Mouse (Mus musculus) cortical plate, adult 2 months (tissue): ENCODE measurements around the gene Rasal1. TPM values are rescaled to one million over a fixed set of nuclear protein-coding genes. Genes with fewer than 3 reads are reported as not detected.
A peak's percentile ranks its signal among the peaks of the same experiment; 100 is the strongest.

Experiments used
- H3K27ac ChIP-seq: fragments of 200-500 bp; 2 replicates; pipeline ENCODE4 v1.5.1; 2012; ENCODE audit warnings: low read length, control low read depth, inconsistent platforms; ENCODE audit not compliant: insufficient read depth
- H3K4me1 ChIP-seq: fragments of 200-500 bp; 2 replicates; pipeline ENCODE4 v1.6.1; 2011; ENCODE audit warnings: low read length; ENCODE audit not compliant: control insufficient read depth, insufficient read depth
- H3K4me3 ChIP-seq: fragments of 200-500 bp; 2 replicates; pipeline ENCODE4 v1.5.1; 2011; ENCODE audit warnings: mild to moderate bottlenecking, low read length, control low read depth; ENCODE audit not compliant: insufficient read depth
- CTCF ChIP-seq: fragments of 200-500 bp; IDR thresholded peaks from 2 replicates; pipeline ENCODE4 v1.5.1; 2011; ENCODE audit warnings: mild to moderate bottlenecking, control low read depth, low read length; ENCODE audit not compliant: insufficient read depth; ENCODE audit errors: extremely low read depth
- POLR2A ChIP-seq: fragments of 200-500 bp; IDR thresholded peaks from 2 replicates; pipeline ENCODE4 v1.6.1; 2011; ENCODE audit warnings: mild to moderate bottlenecking, low read length, control low read depth; ENCODE audit not compliant: insufficient read depth; ENCODE audit errors: extremely low read depth
- polyA plus RNA-seq: library from polyadenylated mRNA; depleted of rRNA; stranded (reverse); fragments of >200 nt; gene quantifications from 2 replicates; pipeline ENCODE4 v1.2.3, GENCODE M21; 2012; rRNA removed

The Rasal1 gene
- polyA plus RNA-seq, 1 experiment: 88.7 TPM

DNA sequence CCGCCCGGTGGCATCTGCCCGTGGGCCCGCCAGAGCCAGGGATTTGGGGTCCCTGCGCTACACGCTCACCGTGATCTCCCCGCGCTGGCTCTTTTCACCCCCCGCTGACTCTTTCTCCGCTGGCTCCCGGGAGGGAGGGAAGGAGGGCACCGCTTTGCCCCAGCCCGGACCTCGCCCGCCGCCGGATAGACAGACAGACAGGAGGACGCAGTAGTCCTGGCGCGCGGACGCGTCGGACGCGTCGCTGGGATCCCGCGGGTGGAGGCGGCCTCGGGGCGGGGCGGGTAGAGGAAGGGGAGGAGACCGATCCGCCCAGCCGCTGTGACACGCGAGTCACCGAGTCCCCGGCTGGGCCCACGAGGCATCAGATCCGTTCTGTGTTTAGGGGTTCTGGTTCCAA lies 62.8 kb downstream of the Rasal1 start:
- Histone ChIP-seq H3K4me3 (peak overlapping the region; percentile 86), H3K27ac (peak overlapping the region; percentile 84), H3K4me1 (no peaks in the 10 kb centered on the region; the same call in 1 of the 2 replicates)
- TF ChIP-seq POLR2A (peak; percentile 79), CTCF (no peak)

DNA sequence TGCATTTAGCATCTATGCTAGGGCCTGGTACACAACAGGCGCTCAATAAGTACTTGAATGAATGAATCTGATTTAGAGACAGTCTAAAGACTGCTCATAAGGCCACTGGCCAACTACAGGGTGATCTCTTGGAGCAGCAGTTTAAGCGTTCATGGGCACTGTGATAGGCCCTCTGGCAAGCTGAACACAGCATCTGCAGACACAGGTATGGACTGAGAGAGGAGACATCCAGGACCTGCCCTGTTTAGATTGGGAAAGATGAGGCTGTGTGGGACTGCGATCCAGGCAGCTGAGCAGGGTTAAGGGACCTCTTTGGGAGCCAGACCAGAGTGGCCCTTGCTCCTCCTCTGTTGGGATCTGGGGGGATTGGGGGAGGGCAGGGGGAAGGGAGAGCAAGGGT lies 63.2 kb downstream of the Rasal1 start, which contains the start of gene Dtx1:
Dtx1 (minus strand) TSS at position 101 of the 400 bp plus-strand sequence.
- Histone ChIP-seq H3K4me3 (peak within 1 kb of the TSS; percentile 86), H3K27ac (peak within 1 kb of the TSS; percentile 84), H3K4me1 (no peaks in the 10 kb centered on the region; the same call in 1 of the 2 replicates)
- TF ChIP-seq POLR2A (no peak), CTCF (no peak)

DNA sequence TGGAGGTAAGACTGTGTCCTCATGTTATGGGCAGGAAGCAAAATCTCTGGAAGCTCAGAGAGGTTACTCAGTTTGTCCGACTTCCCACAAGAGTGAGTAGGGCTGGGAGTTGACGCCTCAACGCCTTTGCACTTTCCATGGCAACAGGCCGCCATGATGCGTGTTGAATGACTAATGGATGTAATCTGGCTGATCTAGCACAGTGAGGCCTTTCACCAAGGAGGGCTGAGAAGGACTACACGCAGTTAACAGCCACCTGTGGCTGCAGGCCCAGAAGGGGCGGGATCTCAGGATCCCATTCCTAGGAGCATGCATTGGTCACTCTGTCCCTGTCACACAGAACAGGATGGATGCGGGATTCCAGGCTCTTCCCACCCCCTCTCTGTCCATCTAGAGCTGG lies 64.1 kb downstream of the Rasal1 start:
- Histone ChIP-seq H3K4me1 (no peaks in the 10 kb centered on the region; the same call in none of the 2 replicates), H3K27ac (no peak overlapping the region), H3K4me3 (no peak overlapping the region)
- TF ChIP-seq POLR2A (no peak), CTCF (no peak)

DNA sequence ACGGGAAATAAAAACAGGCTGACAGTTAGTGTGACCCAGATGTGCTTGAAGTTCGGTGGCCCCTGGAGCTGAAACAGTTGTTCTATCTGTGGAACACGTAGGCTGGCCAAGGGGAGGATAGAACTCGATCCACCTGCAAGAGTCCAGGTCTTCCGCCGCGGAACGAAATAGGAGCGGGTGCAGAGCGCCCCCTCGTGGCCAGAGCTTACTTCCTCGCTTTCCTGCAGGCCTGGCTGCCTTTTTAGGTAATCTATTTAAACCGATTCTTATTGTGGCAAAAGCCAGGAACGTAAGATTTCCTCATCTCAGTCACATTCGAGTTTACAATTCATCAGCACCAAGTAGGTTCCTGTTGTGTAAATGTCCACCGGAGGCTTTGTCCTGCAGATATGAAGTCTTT lies 65.7 kb downstream of the Rasal1 start:
- Histone ChIP-seq H3K4me3 (no peak overlapping the region), H3K27ac (no peak overlapping the region)

DNA sequence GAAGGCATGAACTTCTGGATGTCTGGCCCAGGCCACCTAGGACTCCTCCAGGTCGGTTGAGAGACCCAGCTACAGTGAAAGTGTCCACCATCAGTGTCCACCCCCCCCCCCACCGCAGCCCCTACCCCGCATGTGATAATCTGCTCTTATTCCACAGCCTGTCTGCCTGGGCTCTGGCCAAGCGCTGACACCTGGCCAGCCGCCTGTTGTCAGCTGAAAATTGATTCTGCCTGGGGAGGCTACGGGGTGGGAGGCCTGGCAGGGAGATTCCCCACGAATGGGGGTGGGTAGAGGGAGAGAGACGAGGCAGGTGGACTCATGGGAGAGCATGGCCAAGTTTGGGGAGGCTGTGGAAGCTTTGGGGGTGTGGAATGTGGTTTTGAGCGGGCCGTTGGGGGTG lies 68.5 kb downstream of the Rasal1 start:
- H3K27ac ChIP-seq: no peak overlapping the region
- no peaks in the 10 kb centered on the region; the same call in 1 of the 2 replicates for H3K4me1 ChIP-seq
- TF ChIP-seq CTCF (no peak), POLR2A (no peak)
- H3K4me3 ChIP-seq: no peak overlapping the region

More for the DNA sequence above, 65.7 kb downstream of the Rasal1 start:
- no peaks in the 10 kb centered on the region; the same call in 1 of the 2 replicates for H3K4me1 ChIP-seq
- no peak for TF ChIP-seq POLR2A
- peak; percentile 75 for TF ChIP-seq CTCF

DNA sequence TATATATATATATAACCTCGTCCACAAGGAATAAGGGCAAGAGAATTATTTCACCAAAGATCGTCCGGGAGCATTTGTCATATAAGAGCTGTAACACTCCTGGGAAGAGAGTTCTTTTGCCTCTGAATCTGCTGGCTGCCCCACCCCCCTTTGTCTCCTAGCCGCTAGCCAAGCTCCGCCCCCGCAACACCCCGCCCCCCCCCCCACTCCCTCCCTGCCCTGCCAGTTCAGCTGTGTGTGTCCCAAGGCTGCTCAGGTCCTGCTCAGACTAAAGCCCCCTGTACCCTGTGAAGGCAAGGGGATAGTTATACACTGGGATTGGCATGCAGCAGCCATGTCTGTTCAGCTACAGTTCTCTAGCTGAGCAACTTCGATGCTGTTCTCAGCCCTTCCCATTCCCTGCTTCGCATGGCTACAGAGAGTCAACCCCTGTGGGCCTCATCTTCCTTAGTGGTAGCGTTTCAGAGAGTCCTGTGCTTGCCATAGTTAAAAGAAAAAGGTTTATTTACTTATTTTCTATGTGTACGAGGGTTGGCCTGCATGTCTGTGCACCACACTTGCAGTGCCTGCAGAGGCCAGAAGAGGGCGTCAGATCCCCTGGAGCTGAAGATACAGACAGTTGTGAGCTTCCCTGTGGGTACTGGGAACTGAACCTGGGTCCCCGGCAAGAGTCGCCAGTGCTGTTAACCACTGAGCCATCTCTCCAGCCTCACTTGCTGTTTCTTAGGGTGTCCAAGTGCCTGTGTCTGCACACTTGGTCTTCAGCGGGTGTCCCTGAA lies 70.2 kb downstream of the Rasal1 start:
- Histone ChIP-seq H3K4me3 (no peak overlapping the region), H3K4me1 (no peaks in the 10 kb centered on the region; the same call in 1 of the 2 replicates), H3K27ac (no peak overlapping the region)
- TF ChIP-seq POLR2A (no peak), CTCF (no peak)

DNA sequence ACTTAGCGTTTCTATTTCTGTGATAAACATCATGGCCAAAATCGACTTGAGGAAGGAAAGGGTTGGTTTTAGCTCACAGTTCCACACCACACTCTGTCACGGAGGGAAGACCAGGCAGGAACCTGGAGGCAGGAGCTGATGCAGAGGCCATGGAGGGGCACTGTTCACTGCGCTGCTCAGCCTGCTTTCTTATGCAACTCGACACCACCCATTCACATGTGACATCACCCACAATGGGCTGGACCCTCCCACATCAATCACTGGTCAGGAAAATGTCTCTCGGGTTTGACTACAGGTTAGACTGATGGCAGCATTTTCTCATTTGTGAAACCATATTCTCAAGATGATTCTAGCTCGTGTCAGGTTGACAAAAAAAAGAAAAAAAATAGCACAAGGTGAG lies 72.4 kb downstream of the Rasal1 start:
- H3K4me3 ChIP-seq: no peak overlapping the region
- TF ChIP-seq POLR2A (no peak), CTCF (no peak)
- no peaks in the 10 kb centered on the region; the same call in 1 of the 2 replicates for H3K4me1 ChIP-seq
- H3K27ac ChIP-seq: no peak overlapping the region

DNA sequence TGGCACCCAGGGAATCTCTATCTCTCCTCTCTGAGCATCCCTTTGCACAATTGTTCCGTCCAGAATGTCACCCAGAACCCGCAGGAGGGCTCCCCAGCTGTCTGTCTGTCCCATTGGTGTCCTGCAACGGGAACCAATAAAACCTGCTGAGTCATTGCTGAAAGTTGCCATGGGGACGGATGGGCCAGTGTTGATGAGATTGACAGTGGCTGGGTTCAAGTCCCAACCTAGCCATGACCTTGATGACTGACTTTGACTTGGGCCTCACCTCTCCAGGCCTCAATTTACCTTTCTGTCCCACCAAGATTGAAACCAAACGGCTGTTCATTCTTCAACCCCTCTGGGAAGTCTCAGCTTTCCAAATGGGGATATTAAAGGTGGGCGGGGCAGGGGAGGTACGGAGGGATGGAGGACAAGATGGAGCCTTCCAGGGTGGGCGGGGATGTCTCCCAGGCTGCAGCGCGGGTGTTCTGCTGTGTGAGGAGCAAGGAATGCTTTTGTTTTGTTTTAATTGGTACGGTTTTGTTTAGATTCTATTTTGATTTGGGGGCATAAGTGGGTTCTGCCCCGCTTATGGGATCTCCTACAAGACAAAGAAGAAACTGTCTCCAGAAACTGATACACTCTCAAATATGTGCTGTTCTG lies 77.3 kb downstream of the Rasal1 start:
- TF ChIP-seq POLR2A (no peak), CTCF (no peak)
- Histone ChIP-seq H3K4me3 (no peak overlapping the region), H3K27ac (no peak overlapping the region), H3K4me1 (0 out of 2 replicates have a peak, but pooled peaks cover 1% of the 10 kb centered on the region)

Other genes with a start within 250 kb of the Rasal1 start
- gene Lhx5, start 217.1 kb upstream of the Rasal1 start, polyA plus RNA-seq: 0.04 TPM in 1 of 2 replicates, not detected in the other
- 8.1 and 8.2 TPM in 2 replicates for gene Sdsl, start 176.0 kb upstream of the Rasal1 start, polyA plus RNA-seq
- 0.21 and 0.64 TPM in 2 replicates for gene Sds, start 172.3 kb upstream of the Rasal1 start, polyA plus RNA-seq
- gene Plbd2, start 145.2 kb upstream of the Rasal1 start, polyA plus RNA-seq: 53.3 and 54.7 TPM in 2 replicates
- 6.3 and 6.6 TPM in 2 replicates for gene Slc8b1, start 137.6 kb upstream of the Rasal1 start, polyA plus RNA-seq
- 37.9 and 40.0 TPM in 2 replicates for gene Tpcn1, start 60.1 kb upstream of the Rasal1 start, polyA plus RNA-seq
- gene Iqcd, start 59.8 kb upstream of the Rasal1 start, polyA plus RNA-seq: 1.5 and 2.5 TPM in 2 replicates
- 39.6 and 40.8 TPM in 2 replicates for gene Rita1, start 36.2 kb upstream of the Rasal1 start, polyA plus RNA-seq
- gene Ddx54, start 36.1 kb upstream of the Rasal1 start, polyA plus RNA-seq: 30.3 and 31.0 TPM in 2 replicates
- gene Cfap73, start 14.6 kb upstream of the Rasal1 start, polyA plus RNA-seq: 0.10 and 0.19 TPM in 2 replicates
- 89.7 and 91.8 TPM in 2 replicates for gene Dtx1, start 63.1 kb downstream of the Rasal1 start, polyA plus RNA-seq
- gene Oas2, start 101.0 kb downstream of the Rasal1 start, polyA plus RNA-seq: 0.73 and 0.87 TPM in 2 replicates
- gene Oas3, start 128.8 kb downstream of the Rasal1 start, polyA plus RNA-seq: 0.04 and 0.13 TPM in 2 replicates
- not detected in 2 replicates for gene Oas1e, start 146.7 kb downstream of the Rasal1 start, polyA plus RNA-seq
- gene Oas1c, start 163.7 kb downstream of the Rasal1 start, polyA plus RNA-seq: 2.3 TPM in 2 replicates
- not detected in 2 replicates for gene Oas1f, start 198.6 kb downstream of the Rasal1 start, polyA plus RNA-seq
- not detected in 2 replicates for gene Oas1h, start 212.6 kb downstream of the Rasal1 start, polyA plus RNA-seq
- 0.46 and 0.49 TPM in 2 replicates for gene Oas1g, start 238.8 kb downstream of the Rasal1 start, polyA plus RNA-seq